Mouse (Mus musculus): ENCODE results near the gene Bex3.
A peak's percentile ranks its signal among the peaks of the same experiment; 100 is the strongest.

Gene Bex3

DNA sequence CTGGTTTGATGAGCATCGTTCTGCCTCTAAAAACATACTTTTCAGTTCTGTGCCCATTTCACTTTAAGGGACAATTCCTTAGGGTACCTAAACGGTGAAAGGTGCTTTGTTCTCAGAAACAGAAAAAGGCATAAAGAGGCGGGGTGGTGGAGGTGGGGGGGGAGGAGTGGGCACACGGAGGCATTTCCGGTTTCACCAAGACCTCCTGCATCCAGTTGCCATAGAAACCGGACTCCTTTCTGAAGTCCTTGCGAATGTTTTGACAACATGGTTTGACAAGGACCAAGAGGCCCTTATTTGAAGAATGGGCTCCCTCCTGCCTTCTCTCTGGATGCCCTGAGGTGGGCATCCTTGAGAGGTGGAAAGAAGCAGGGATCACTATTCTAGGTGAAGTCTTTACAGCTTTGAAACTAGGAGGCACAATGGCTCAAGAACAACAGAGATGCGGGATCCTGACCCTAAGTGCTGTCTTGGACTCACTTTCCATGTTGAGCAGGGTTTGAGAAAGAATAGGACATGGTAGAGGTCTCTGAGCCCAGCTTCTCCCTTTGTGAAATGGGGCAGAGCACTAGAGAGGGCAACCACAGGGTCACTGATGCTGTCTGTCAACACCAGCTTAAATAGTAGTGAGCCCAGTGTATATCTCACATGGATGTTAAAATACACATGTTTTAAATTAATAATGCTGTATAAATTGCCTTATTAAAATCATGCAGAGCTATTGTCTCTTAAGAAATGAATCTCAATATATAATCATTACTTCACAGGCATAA, 43.9 kb downstream of the Bex3 start:
- DNase-seq (ENCODE audit: extremely low spot score) = peak; percentile 6

- DNase-seq (ENCODE audit: extremely low spot score) = no peak
Measured at GRCm38 (mm10) chrX:136319953-136320352, 49.9 kb downstream of the Bex3 start.

Measured in embryo, embryonic 9.5 days (tissue).